Mouse (Mus musculus): ENCODE data around the gene Bod1l. TPM values are rescaled to one million over a fixed set of nuclear protein-coding genes. Genes with fewer than 3 reads are reported as not detected.
A peak's percentile ranks its signal among the peaks of the same experiment; 100 is the strongest.

The Bod1l gene
- 3.2 and 3.6 TPM in 2 replicates for polyA plus RNA-seq (2012; rRNA removed)

- Histone ChIP-seq H3K27me3 (replicated peaks; ENCODE audit: control insufficient read depth, insufficient read depth, low read length) (no peaks in the 10 kb centered on the region), H3K4me3 (ENCODE audit: insufficient read depth, low read depth, low read length) (peak within 1 kb of the TSS; percentile 78), H3K27ac (ENCODE audit: insufficient read depth, low read depth, low read length) (peak within 1 kb of the TSS; percentile 62), H3K4me1 (ENCODE audit: control insufficient read depth, insufficient read depth, low read length) (peaks cover 7% of the 10 kb centered on the region; the same call in 1 of the 2 replicates), H3K36me3 (ENCODE audit: control insufficient read depth, insufficient read depth, low read length) (no peaks in the 10 kb centered on the region)
- WGBS, result under 1% methylated on average over 38 of the region's 38 CpGs
- no peak for TF ChIP-seq POLR2A (IDR thresholded peaks at IDR 0.05; ENCODE audit: low read depth, low read length)
- peak; percentile 35 for TF ChIP-seq CTCF (conservative IDR thresholded peaks at IDR 0.05; ENCODE audit: insufficient read depth, insufficient read length, low read depth, low read length)
- peak; percentile 99 for DNase-seq
Observed at GRCm38 (mm10) chr5:41844147-41844529, at the start of gene Bod1l. Gene Bod1l (minus strand): TSS chr5:41844315.

DNA sequence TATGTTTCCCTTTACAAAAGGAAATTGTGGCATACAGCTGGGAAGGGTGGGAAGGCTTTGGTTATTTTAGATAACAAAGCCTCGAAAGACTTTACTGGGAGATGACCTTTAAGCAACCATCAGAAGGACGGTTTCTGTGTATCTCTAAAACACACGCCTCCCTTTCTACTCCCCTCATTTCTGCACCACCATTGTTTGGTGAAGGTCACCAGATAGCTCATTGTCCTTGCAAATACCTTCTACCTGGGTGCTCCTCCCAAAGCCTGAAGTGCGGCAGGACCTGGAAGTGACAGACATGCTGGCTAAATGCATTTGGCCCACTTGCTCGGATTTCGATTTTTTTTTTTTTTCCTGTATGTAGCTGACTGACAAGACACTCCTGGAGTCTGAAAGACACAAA lies 49.2 kb upstream of the Bod1l start:
- Histone ChIP-seq H3K27ac (ENCODE audit: insufficient read depth, low read depth, low read length) (no peak overlapping the region), H3K36me3 (ENCODE audit: control insufficient read depth, insufficient read depth, low read length) (no peaks in the 10 kb centered on the region), H3K27me3 (replicated peaks; ENCODE audit: control insufficient read depth, insufficient read depth, low read length) (no peaks in the 10 kb centered on the region), H3K4me1 (ENCODE audit: control insufficient read depth, insufficient read depth, low read length) (no peaks in the 10 kb centered on the region), H3K4me3 (ENCODE audit: insufficient read depth, low read depth, low read length) (no peak overlapping the region)
- TF ChIP-seq POLR2A (IDR thresholded peaks at IDR 0.05; ENCODE audit: low read depth, low read length) (no peak), CTCF (conservative IDR thresholded peaks at IDR 0.05; ENCODE audit: insufficient read depth, insufficient read length, low read depth, low read length) (no peak)
- 79% methylated on average over 6 of the region's 6 CpGs for WGBS
- DNase-seq, result no peak

DNA sequence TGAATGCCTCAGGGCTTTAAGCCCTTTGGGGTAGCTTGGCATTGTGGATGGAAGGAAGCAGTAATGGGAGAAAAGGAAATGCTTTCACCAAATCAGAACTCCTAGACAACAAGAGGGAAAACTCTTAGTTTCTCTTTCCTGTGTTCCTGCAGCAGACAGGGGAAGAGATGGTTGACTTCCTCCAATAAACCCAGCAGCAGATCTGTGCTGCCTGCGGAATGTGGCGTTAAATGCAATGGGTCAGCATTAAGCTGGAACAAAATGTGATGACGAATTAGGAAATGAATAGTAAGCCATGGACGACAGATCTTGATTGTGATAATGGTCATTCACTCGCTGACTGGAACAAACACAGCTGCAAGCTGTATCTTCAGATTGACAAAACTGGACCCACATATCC lies 46.8 kb upstream of the Bod1l start:
- TF ChIP-seq POLR2A (IDR thresholded peaks at IDR 0.05; ENCODE audit: low read depth, low read length) (no peak), CTCF (conservative IDR thresholded peaks at IDR 0.05; ENCODE audit: insufficient read depth, insufficient read length, low read depth, low read length) (no peak)
- no peak overlapping the region for H3K27ac ChIP-seq (ENCODE audit: insufficient read depth, low read depth, low read length)
- no peak overlapping the region for H3K4me3 ChIP-seq (ENCODE audit: insufficient read depth, low read depth, low read length)
- no peaks in the 10 kb centered on the region for H3K4me1 ChIP-seq (ENCODE audit: control insufficient read depth, insufficient read depth, low read length)
- no peak for DNase-seq
- WGBS, result 43% methylated on average over 5 of the region's 5 CpGs
- H3K36me3 ChIP-seq (ENCODE audit: control insufficient read depth, insufficient read depth, low read length), result no peaks in the 10 kb centered on the region
- no peaks in the 10 kb centered on the region for H3K27me3 ChIP-seq (replicated peaks; ENCODE audit: control insufficient read depth, insufficient read depth, low read length)

- DNase-seq, result no peak
Observed at GRCm38 (mm10) chr5:41889245-41889849, 45.2 kb upstream of the Bod1l start.

DNA sequence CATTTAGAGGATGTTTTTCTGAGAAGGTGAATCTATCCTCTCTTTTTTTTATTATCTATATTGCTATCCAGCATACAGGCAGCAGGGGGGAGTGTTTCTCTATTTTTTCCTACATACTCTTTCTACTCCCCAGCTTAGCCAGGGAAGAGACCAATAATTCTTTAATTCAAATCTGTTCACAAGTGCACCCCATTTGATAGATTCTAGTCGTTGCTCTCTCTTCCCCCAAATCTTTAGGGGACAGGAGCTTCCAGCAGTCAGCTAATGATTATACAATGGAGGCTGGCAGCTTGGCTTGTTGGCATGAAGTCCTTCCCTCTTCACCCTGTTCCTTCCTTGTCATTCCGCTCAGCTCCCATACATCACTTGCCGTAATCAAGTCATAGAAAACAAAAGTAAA lies 44.7 kb upstream of the Bod1l start:
- no peak overlapping the region for H3K4me3 ChIP-seq (ENCODE audit: insufficient read depth, low read depth, low read length)
- TF ChIP-seq CTCF (conservative IDR thresholded peaks at IDR 0.05; ENCODE audit: insufficient read depth, insufficient read length, low read depth, low read length), result no peak
- no peak for TF ChIP-seq POLR2A (IDR thresholded peaks at IDR 0.05; ENCODE audit: low read depth, low read length)
- H3K4me1 ChIP-seq (ENCODE audit: control insufficient read depth, insufficient read depth, low read length), result no peaks in the 10 kb centered on the region
- H3K36me3 ChIP-seq (ENCODE audit: control insufficient read depth, insufficient read depth, low read length), result no peaks in the 10 kb centered on the region
- WGBS, result 42% methylated on average over 3 of the region's 3 CpGs
- no peak overlapping the region for H3K27ac ChIP-seq (ENCODE audit: insufficient read depth, low read depth, low read length)
- peak; percentile 19 for DNase-seq
- no peaks in the 10 kb centered on the region for H3K27me3 ChIP-seq (replicated peaks; ENCODE audit: control insufficient read depth, insufficient read depth, low read length)

More at GRCm38 (mm10) chr5:41889245-41889849, 45.2 kb upstream of the Bod1l start:
- H3K4me3 ChIP-seq (ENCODE audit: insufficient read depth, low read depth, low read length), result no peak overlapping the region
- no peak overlapping the region for H3K27ac ChIP-seq (ENCODE audit: insufficient read depth, low read depth, low read length)
- no peak for TF ChIP-seq CTCF (conservative IDR thresholded peaks at IDR 0.05; ENCODE audit: insufficient read depth, insufficient read length, low read depth, low read length)
- H3K4me1 ChIP-seq (ENCODE audit: control insufficient read depth, insufficient read depth, low read length), result no peaks in the 10 kb centered on the region
- no peaks in the 10 kb centered on the region for H3K36me3 ChIP-seq (ENCODE audit: control insufficient read depth, insufficient read depth, low read length)
- 78% methylated on average over 8 of the region's 8 CpGs for WGBS
- H3K27me3 ChIP-seq (replicated peaks; ENCODE audit: control insufficient read depth, insufficient read depth, low read length), result no peaks in the 10 kb centered on the region

- no peaks in the 10 kb centered on the region for H3K27me3 ChIP-seq (replicated peaks; ENCODE audit: control insufficient read depth, insufficient read depth, low read length)
- no peaks in the 10 kb centered on the region for H3K36me3 ChIP-seq (ENCODE audit: control insufficient read depth, insufficient read depth, low read length)
- H3K4me1 ChIP-seq (ENCODE audit: control insufficient read depth, insufficient read depth, low read length), result no peaks in the 10 kb centered on the region
- 13% methylated on average over 4 of the region's 4 CpGs for WGBS
- no peak overlapping the region for H3K4me3 ChIP-seq (ENCODE audit: insufficient read depth, low read depth, low read length)
- no peak overlapping the region for H3K27ac ChIP-seq (ENCODE audit: insufficient read depth, low read depth, low read length)
- DNase-seq, result peak; percentile 73
- TF ChIP-seq POLR2A (IDR thresholded peaks at IDR 0.05; ENCODE audit: low read depth, low read length) (no peak), CTCF (conservative IDR thresholded peaks at IDR 0.05; ENCODE audit: insufficient read depth, insufficient read length, low read depth, low read length) (peak; percentile 75)
Observed at GRCm38 (mm10) chr5:41887738-41888137, 43.6 kb upstream of the Bod1l start.

- peak; percentile 42 for DNase-seq
- H3K4me3 ChIP-seq (ENCODE audit: insufficient read depth, low read depth, low read length), result no peak overlapping the region
- WGBS, result 9% methylated on average over 12 of the region's 12 CpGs
- H3K27ac ChIP-seq (ENCODE audit: insufficient read depth, low read depth, low read length), result no peak overlapping the region
- H3K27me3 ChIP-seq (replicated peaks; ENCODE audit: control insufficient read depth, insufficient read depth, low read length), result no peaks in the 10 kb centered on the region
- no peaks in the 10 kb centered on the region for H3K36me3 ChIP-seq (ENCODE audit: control insufficient read depth, insufficient read depth, low read length)
- H3K4me1 ChIP-seq (ENCODE audit: control insufficient read depth, insufficient read depth, low read length), result no peaks in the 10 kb centered on the region
- peak; percentile 67 for TF ChIP-seq CTCF (conservative IDR thresholded peaks at IDR 0.05; ENCODE audit: insufficient read depth, insufficient read length, low read depth, low read length)
- TF ChIP-seq POLR2A (IDR thresholded peaks at IDR 0.05; ENCODE audit: low read depth, low read length), result no peak
Observed at GRCm38 (mm10) chr5:41884563-41884962, 40.4 kb upstream of the Bod1l start.
